Mouse (Mus musculus): ENCODE data around the gene Rasal3.

DNA sequence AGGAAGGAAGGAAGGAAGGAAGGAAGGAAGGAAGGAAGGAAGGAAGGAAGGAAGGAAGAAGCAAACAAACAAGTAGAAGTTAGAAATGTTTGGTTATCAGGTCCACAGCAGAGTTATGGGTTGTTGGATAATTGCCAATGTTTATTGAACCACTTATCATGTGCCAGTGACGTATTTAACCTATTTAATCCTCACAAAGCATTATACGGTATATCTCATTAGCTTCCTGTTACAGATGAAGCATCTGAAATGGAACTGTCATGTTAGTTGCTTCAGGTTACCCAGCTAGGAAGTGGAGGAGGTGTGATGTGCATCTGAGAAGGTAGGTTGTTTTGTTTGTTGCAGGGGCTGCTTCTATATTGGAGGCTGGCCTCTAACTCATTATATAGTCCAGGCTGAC is 16.6 kb upstream of the Rasal3 start:
- no peak for TF ChIP-seq CTCF (IDR thresholded peaks at IDR 0.05; ENCODE audit: borderline replicate concordance, insufficient read depth, low read length)
- TF ChIP-seq POLR2A (IDR thresholded peaks at IDR 0.05; ENCODE audit: low read depth, low read length), result no peak
